Mouse (Mus musculus) liver, embryonic 14.5 days (tissue): Measurements from ENCODE around the gene Crb2.

Experiments
- CTCF ChIP-seq: IDR thresholded peaks from 2 replicates; pipeline ENCODE4 v1.5.1; 2016; ENCODE audit warnings: antibody characterized with exemption, low read depth, control low read depth
- EP300 ChIP-seq: IDR thresholded peaks from 2 replicates; pipeline ENCODE4 v1.6.1; 2016; ENCODE audit warnings: antibody characterized with exemption, low read depth

- TF ChIP-seq CTCF (no peak), EP300 (no peak)
Observed at GRCm38 (mm10) chr2:37746293-37747049, 29.6 kb upstream of the Crb2 start.
